Mouse (Mus musculus) mature B cell (primary cell): ENCODE measurements around the gene Cox6a2.

Source experiments
- in situ Hi-C: fragments of 300-500 bp; cut with MboI; formaldehyde crosslinking; loops from 2 replicates; pipeline ENCODE4 v1.14.3; 2019

Gene Cox6a2

DNA sequence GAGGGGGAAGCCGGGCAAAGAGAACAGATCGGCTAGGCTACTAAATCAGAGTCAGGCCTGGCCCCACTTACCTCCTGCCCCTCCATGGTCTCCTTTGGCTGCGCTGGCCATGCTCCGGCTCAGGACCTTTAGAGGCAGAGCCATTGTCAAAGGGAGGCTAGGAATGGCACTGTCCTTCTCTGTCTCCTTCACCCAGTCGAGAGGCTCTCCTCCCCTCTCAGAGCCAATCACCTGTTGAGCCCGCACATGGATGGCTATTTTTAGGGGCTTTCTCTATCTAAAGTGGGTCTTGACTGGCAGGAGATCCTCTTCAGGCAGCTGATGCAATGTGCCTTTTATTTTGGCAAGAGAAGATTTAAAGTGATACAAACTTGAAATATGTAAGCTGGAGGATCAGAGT is at the start of gene Cox6a2:
TSS of gene Cox6a2 (minus strand) at position 236 of the 400 bp plus-strand sequence.
- in situ Hi-C loops: loop anchor here (5.0 to 10.0 kb wide), 2 partner anchors 104 to 211 kb away; partner anchors contain the start of gene Pycard

DNA sequence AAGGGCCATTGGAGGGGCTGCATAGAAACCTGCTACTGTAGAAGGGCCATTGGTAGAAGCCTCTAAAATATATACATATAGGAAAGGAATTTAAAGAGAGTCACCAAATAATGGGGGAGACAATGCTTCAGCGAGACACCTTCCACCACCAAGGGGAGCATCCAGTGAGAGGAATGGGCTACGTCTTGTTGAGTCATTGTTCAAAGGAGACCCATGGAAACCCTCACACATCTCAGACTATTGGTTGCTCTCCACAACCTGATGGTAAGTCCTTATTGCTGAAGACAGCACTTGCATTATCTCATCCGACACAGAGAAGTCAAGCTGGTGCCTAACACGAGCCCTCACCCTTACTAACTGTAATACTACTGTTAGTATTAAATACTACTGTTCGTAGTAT is 49.6 kb upstream of the Cox6a2 start:
- in situ Hi-C loops: no loop called here

DNA sequence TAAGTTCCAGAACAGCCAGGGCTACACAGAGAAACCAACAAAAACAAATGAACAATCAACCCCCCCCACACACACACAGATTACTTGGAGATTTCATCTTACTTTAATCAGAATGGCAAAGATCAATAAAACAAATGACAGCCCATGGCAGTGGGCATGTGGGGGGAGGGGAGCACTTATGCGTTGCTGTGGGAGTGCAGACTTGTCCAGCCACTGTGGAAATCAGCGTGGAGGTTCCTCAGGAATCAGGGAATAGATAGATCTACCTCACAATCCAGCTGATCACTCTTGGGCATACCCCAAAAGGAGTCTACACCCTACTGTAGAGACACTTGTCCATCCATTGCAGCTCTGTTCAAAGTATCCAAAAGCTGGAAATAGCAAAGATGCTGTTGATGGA is 48.8 kb upstream of the Cox6a2 start:
- in situ Hi-C loops: no loop called here

DNA sequence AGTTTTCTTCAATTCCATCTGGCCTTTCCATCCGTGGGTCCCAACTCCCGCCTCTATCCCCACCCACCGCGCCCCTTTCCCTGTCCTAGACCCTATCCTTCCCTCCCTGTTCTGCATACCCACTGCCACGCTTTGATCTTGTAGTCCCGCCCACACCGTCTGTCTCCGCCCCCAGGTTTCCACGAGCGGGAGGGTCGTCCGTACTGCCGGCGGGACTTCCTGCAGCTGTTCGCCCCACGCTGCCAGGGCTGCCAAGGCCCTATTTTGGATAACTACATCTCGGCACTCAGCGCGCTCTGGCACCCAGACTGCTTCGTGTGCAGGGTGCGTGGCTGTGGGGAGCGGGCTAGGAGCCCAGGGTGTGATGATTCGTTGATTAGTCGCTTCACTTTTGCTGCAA is 46.4 kb upstream of the Cox6a2 start:
- in situ Hi-C loops: no loop called here

DNA sequence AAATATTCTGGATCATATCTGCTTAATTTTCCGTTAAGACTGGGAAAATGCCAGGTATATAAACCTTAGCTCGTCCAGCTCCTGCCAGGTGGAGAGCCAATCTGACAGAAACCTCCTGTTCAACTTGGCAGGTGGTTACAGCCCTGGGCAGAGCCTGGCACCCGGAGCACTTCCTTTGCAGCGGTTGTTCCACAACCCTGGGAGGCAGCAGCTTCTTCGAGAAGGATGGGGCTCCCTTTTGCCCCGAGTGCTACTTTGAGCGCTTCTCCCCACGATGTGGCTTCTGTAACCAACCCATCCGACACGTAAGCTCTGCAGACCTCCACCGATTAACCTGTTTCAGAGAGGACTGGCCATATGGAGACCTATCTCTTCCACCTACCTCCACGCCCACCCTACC is 45.8 kb upstream of the Cox6a2 start:
- in situ Hi-C loops: no loop called here

DNA sequence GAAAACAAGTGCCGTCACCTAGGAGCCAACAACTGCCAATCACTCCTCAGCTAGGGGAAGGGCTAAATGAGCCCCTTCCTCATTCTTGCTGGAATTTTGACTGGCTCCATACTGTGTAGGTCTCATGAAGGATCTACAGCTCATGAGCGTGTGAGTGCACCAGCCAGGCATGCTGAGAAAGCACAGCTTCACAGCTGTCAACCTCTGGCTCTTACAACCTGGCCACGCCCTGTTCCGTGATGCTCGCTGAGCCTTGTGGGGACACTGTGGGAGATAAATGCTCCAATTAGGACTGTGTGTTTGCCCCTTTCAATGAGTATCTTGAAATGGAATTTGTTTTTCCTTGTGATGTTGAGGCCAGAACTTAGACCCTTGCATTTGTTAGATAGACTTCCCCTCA is 43.8 kb upstream of the Cox6a2 start:
- in situ Hi-C loops: no loop called here

DNA sequence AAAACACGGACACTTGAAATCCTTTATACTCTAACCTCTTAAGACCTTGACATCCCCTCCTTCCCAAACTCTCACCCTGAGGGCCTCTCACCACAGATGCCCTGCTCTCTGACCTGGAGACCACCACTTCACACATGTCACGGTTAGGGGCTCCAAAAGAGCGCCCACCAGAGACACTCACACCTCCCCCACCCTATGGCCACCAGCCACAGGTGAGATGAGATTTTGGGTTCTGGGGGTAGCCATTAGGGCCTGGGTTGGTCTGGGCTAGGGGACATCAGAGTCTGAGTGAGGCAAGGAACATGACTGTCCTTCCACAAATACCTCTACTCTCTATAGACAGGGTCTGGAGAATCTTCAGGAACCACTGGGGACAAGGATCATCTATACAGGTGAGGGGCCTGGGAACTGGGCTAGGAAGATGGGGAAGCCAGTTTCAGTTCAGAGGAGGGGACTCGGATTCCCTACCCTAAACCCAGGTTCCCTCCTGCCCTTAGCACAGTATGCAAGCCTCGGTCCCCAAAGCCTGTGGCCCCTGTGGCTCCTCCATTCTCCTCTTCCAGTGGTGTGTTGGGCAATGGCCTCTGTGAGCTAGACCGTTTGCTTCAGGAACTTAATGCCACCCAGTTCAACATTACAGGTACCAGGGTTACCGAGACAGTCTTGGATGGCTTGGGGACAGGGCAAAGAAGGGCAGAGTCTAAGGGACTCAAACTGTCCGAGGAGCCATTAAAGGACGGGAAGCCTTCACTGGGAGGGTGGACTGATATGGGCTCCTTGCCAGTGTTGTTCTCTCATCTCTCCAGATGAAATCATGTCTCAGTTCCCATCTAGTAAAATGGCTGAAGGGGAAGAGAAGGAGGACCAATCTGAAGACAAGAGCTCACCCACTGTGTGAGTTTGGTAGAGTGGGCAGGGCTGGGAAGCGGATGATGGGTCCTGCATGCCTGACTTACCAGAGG is 42.2 kb upstream of the Cox6a2 start:
- in situ Hi-C loops: no loop called here

DNA sequence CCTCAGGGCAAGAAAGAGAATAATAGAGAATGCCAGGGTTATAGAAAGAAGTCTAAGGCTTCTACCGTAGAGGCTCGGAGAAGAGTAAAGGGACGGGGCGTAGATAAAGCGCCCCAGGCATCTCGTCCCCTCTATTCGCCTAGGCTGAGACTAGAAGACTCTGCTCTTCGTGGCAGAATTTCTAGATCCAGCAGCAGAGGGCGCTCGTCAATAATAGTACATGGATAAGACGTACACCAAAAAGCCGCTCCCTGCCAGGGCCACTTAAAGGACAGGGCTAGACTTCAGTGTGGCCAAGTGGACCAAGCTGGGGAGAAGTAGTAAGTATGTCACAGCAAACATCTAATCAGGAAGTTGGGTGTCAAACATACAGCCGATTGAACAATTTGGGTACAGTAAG is 41.3 kb upstream of the Cox6a2 start:
- in situ Hi-C loops: no loop called here

DNA sequence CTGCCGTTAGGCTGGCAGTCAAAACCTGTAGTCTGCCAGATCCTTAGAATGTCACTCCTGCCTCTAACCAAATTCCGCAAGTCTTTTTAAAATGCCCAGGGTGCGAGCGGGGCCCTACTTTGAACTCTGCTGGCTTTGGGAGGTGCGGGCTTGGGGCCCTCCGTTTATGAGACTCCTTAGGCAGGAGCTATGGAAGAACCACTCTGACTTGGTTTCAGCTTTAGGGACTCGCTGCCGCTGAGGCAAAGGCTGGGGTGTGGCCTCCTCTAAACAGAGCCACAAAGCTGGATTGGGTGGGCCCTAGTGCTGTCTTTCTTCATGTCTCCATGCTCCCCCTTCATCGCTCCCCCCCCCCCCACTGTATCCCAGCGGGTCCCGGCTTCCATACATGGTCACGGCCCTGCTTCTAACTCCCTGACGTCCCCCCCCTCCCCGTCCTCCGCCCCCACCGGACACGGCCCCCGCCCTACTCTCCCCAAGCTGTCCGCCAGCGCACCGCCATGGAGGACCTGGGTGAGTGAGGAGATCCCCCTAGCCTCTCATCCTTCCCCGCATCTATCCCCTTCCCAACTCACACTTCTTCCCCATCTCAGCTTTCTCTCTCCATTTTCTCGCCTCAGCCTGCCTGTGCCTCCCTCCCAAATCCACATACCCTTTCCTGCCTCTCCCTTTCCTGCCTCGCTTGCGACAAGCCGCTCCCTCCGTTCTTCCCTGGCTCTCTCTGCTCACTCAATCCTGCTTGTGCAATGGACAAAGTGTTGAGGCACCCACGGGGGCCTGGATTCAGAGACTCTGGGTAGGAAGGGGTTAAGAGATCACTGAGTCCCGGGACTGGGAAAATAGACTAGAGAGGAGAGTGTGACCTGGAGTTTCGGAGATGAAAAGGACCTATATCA is 40.6 kb upstream of the Cox6a2 start, which contains the start of gene Tgfb1i1:
TSS of gene Tgfb1i1 (plus strand) at position 317 of the 896 bp plus-strand sequence.
- in situ Hi-C loops: no loop called here

DNA sequence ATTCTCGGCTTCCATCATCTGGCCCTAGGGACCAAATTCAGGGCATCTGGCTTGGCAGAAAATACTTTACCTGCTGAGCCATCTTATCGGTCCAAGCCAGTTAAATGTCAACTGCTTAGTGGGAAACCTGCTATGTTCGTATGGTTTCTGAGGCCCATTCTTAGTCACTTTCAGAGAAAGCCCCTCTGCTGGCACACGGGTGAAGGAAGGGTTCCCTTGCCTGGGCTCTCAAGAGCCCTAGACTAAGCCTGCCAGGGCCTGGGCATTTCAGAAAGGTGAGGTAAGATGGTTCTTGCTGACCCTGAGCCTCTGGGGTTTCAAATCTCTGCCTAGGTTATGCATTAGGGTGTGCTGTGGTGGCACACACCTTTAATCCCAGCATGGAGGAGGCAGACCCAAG is 39.4 kb upstream of the Cox6a2 start:
- in situ Hi-C loops: no loop called here

DNA sequence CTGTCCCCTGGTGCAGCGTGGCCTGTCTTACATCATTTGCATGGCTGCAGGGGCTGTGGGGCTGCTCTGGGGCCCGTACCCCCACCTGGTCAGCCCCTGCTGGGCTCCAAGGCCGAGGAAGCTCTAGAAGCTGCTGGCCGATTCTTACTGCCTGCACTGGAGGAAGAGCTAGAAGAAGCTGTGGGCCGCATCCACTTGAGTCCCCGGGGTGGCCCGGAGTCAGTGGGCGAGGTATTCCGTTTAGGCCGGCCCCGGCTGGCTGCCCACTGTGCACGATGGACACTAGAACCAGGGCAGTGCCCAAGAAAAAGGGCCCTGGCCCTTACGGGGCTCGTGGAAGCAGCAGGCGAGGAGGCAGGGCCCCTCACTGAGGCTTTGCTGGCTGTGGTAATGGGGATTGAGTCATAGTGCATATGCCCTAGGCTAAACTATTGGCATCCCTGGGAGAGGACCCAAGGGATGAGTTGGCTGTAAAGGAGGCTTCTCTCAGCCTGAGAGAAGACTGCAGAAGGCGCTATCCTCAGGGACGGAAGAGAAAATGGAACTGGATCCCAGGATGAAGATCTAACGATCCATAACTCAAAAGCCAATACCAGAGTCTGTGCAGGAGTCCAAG is 38.3 kb upstream of the Cox6a2 start:
- in situ Hi-C loops: no loop called here

DNA sequence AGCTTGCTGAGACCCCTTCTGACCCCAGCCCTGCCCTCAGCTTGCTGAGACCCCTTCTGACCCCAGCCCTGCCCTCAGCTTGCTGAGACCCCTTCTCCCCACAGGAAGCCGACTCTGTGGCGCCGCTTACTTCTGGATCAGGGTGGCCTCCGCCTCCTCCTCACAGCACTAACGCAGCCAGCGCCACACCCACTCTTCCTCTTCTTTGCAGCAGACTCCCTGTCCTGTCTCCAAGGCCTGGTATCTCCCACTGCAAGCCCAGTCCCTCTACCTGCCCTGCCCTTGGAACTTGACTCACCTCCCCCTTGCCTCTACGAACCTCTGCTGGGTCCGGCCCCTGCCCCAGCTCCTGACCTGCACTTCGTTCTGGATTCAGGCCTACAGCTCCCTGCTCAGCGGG is 37.7 kb upstream of the Cox6a2 start:
- in situ Hi-C loops: no loop called here

DNA sequence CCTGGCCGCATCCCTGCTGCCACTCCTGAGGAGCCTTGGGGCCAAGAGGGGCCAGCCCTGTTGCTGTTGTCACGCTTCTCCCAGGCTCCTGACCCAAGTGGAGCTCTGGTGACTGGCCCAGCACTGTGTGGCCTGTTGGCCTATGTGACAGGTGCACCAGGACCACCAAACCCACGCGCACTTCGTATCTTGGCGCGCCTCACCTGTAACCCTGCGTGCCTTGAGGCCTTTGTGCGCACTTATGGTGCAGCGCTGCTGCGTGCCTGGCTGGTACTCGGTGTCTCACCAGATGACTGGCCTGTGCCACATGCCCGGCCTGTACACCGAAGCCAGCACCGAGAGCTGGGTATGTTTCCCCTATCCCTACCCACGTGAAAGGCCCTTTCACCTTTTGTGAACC is 36.1 kb upstream of the Cox6a2 start:
- in situ Hi-C loops: no loop called here

DNA sequence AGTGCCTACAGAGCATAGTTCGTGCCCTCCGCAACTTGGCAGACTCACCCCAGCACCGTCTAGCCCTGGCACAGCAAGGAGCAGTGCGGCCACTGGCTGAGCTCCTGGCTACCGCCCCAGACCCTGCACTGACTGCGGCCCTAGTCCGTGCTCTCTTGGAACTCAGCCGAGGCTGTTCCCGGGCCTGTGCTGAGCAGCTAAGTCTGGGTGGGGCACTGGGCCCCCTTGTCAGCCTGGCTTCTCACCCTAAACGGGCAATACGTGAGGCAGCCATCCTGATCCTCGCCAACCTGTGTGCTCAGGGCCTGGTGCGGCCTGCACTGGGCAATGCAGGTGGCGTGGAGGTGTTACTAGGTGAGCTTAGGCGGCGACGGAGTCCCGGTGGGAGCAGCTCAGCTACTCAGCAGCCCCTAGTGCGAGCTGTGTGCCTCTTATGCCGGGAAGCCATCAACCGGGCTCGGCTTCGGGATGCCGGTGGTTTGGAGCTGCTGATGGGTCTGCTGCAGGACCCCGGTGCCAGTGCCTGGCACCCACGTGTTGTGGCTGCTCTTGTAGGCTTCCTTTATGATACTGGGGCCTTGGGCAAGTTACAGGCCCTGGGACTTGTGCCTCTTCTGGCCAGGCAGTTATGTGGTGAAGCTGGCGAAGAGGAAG is 34.1 kb upstream of the Cox6a2 start:
- in situ Hi-C loops: no loop called here

DNA sequence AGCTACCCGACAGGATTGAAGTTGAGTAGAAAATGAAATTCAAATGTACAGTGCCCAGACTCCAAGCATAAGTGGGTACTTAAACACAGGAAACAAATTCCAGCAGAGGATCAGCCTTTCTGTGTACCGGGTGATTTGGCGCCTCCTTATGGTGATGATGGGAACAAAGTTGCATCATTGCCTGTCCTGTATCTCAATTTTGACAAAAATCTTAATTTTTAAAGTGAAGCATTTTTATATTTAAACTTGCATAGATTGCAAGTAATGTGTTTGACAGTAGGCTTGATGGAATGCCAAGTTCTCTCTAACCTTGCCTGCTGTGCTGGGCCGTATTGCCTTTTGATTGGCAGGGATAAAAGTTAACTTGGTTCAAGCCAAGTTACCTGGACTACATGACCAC is 32.8 kb upstream of the Cox6a2 start:
- in situ Hi-C loops: no loop called here

DNA sequence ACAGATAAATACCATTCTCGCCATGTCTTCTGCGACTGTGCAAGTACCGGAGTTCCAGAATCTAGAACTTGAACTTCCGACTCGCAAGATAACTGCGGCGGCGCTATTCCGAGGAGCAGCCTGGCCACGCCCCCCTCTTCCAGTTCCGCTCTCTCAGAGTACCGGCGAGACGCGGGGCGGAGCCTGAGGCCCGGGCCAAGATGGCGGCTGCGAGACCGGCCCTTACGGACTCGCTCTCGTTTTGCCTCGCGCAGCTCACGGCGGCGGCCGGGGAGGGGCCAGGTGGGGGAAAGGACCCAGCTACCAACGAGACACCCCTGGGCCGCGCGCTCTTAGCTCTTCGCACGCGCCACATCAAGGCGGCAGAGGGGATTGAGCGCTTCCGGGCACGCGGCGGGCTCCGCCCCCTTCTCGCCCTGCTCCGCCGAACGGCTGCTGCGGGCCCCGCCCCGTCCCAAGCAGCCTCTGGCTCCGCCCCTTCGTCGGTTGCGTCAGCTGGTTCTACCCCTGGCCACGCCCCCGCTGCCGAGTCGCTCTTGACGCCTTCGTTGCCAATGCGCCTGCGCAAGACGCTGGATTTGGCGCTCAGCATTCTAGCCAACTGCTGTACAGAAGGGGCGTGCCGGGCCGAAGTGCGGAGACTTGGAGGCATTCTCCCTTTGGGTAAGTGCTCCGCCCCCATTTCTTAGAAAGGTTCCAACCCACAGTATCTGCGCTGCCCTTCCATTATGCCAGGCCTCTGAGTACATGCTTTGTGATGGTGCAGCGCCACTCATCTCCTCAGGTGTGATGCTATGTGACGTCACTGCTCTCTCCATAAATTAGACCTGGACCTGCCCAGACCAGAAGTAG is 32.0 kb upstream of the Cox6a2 start, which contains the start of gene 9130023H24Rik:
TSS of gene 9130023H24Rik (minus strand) at position 105 of the 852 bp plus-strand sequence.
- in situ Hi-C loops: no loop called here

DNA sequence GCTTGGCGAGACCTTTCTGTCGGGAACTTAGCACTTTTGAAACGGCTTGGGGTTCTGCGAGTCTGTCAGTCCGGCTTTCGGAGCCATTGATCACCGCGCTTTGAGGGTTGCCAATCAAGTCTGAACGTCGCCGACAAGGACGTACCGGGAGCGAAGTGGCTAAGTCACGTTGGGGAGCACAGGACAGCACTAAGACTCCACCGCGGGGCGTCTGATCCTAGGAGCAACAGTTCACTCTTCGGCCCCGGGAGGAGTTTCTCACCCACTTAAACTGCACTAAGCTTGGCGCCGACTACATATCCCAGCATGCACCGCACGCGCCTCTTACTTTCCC is 31.4 kb upstream of the Cox6a2 start:
- in situ Hi-C loops: no loop called here

DNA sequence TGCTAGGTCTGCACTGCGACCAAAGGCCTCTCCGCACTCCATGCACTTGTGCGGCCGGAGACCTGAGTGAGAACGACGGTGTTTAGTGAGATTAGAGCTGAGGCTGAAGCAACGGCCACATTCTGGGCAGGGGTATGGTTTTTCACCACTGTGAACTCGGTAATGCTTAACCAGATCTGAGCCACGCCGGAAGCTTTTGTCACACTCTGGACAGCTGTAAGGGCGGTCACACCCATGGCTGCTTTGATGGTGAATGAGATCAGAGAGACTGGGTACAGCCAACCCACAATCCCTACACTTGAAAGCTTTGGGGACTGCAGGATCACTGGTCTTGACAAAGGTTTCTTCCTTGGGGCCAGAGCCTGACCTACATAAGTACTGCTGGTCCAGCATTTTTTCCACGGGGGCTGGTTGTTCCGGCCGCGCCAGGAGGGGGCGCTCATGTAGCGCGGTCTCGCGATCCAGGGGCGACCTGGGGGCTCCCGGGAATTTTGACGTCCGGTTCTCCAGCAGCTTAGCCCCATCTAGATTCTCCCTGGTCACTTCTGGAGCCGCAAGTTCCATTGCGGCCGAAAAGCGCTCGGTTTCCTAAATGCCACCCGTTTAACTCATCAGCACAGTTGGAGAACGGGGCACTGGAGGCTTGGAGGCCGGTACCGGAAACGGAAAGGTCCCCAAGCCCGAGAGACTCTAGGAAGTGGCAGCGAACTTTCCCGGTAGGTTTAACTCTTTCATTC is 30.8 kb upstream of the Cox6a2 start, which contains the start of gene Armc5:
TSS of gene Armc5 (plus strand) at position 487 of the 737 bp plus-strand sequence.
- in situ Hi-C loops: no loop called here

DNA sequence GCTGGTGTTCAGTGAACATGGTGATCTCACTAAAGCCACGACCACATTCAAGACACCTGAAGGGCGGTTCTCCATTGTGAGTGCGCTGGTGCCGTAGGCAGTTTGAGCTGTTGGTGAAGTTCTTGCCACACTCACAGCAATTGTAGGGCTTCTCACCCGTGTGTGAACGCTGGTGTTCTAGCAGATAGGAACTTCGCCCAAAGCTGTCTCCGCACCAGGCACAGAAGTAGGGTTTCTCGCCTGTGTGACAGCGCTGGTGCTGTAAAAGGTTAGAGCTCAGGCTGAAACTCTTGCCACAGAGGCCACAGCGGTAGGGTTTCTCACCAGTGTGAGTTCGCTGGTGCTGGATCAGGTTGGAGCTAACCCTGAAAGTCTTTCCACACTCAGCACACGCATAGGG is 30.2 kb upstream of the Cox6a2 start:
- in situ Hi-C loops: no loop called here

DNA sequence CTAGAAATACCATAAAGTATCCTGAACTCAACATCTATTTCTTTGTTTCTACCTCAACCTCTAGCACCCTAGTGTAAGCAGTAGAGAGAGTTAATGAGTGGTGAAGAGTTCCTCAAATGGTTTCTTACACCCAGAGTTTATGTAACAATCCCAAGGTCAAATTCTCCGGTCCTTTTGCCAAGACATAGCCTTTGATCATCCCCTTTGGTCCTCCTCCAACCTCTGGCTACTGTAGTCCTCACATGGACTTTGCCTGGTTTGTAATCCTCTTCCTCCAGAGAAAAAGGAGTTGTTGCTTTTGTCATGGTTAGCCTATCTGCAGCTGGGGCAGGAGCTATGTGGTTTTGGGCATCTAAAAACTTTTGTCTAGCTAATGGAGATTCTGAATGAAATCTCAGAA is 29.3 kb upstream of the Cox6a2 start:
- in situ Hi-C loops: no loop called here
